Mouse (Mus musculus) heart, adult 8-10 months (tissue): ENCODE data around the gene Mcoln3. TPM values are rescaled to one million over a fixed set of nuclear protein-coding genes. Genes with fewer than 3 reads are reported as not detected.
A peak's percentile ranks its signal among the peaks of the same experiment; 100 is the strongest.

ENCODE experiments used
- DNase-seq: peaks from one replicate; pipeline ENCODE4 v3.0.0; 2022; ENCODE audit warnings: low spot score
- total RNA-seq, 4 experiments: library from RNA; stranded (reverse); gene quantifications; 2 replicates each; pipeline ENCODE4 v1.2.4; 2022

The Mcoln3 gene
- total RNA-seq, 4 experiments from 2014 or later: not detected

DNA sequence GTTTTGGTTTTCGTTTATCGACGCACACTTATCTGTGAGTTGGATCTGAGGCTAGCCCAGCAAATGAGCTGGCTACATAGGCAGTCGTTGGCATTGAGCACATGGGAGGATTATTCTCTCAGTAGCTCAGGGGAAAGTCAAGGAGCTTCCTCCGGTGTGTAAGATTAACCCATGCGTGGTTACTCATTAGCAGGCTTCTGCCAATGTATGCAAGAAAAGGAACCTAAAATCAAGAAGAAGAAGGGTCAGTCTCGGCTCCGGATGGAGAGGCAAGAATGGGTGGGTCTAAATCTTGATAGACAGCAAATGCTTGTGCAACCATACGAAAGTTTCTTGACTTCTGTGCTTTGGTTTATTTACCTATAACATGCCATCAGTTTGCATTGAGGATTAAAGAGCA lies 57.0 kb downstream of the Mcoln3 start:
- no peak for DNase-seq

DNA sequence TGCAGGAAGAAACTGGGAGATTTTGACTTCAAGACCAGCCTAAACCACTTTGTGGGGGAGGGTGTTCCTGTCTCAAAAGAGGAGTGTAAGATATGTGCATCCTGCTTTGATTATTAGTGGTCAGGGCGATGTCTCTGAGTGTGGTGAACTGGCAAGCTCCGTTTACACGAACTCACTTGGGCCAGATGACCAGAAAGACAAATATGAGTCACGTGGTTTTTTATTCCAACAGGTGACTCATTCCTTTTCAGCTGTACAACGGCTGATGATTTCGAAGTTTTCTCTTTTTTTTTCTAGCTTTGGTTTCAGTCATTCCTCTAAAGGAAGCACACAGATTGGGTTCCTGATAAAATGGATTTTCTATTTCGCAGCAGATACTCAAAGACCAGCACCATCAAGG lies 60.0 kb downstream of the Mcoln3 start:
- no peak for DNase-seq

DNA sequence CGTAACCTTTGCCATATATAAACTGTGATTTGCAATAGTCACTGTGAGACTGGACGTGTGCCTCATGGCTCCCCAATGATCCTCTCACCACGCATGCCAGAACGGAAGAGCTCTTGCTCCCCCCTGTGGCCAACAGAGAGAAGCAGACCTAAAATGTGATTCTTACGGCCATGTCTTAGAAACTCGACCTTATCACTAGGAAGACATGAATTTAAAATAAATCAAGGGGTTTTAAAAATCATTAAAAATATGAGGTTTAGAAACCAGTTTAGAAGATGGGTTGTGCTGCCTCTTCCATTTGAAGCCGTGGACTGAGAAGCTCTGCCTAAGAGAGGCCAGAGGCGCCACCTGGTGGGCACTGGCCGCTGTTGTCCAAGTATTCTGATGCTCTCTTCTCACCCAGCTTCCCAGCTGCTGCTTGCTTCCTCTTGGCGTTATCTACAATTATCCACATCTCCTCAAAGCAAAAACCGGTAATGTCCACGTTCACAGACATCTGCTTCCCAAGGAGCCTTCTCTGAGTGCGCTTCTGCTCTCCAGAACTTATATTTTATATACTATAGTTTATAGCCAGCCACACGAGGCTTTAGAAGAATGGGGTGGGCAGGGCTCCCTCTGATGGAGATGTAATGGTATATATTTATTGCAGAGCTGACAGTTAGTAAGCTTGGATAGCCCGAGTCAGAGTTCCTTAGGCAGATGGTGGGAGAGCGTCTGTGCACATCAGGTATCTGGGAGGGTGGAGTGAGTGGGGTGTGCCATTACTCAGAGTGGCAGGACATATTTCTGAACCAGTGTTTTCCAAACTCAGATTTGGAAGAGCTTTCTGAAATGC lies 60.7 kb downstream of the Mcoln3 start:
- DNase-seq: peak; percentile 72

DNA sequence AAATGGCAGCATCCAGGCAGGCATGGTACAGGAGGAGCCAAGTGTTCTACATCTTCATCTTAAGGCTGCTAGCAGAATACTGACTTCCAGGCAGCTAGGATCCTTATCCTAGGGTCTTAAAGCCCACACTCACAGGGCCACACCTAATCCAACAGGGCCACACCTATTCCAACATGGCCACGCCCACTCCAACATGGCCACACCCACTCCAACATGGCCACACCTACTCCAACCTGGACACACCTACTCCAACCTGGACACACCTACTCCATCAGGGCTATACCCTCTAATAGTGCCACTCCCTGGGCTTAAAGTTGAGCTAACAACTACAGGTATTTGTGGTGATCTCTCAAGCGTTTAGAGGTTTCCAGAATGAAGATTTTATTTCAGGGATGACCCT lies 63.1 kb downstream of the Mcoln3 start:
- no peak for DNase-seq

DNA sequence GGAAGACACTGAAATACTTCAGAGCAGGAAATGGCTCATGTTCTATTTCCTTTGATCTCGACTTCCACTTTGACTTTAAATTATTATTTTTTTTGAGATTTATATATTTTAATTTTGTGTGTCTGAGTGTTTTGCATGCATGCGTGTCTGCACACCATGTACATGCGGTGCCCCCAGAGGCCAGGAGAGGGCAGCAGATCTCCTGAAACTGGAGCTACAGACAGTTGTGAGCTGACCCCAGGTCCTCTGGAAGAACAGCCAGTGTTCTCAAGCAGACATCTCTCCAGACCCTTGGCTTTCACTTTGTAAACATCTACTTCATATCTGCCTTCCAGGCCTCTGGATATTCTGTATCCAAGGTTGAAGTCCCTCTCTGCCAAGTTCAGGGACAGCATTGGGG lies 63.7 kb downstream of the Mcoln3 start:
- no peak for DNase-seq

DNA sequence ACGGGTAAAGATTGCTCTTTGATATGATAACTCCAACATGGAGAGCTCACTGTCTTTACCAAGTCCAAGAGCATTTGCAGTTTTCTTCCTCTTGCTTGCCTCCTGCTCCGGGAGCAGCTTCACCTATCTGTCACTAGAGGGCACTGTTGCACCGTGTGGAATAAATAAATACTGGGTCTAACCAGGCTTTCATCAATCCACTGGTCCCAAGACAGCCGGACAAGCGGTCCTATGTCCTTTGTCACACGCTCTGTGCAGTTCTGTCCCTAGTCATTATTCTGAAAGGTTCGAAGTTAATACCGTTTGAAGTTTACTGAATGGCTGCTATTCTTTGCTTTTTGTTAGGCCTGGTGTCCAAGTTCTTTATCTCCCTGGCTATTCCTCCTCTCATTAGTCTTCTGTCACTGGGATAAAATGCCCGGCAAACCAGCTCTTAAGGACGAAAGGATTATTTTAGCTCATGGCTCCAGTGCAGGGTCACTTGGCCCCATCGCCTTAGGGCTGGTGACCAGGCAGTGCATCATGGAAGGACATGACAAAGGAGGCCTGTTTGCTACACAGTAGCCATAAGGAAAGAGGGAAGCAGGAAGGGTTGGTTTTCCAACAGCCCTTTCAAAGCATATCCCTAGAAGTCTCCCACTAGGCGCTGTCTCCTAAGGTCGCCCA lies 67.9 kb downstream of the Mcoln3 start:
- DNase-seq: peak; percentile 42

DNA sequence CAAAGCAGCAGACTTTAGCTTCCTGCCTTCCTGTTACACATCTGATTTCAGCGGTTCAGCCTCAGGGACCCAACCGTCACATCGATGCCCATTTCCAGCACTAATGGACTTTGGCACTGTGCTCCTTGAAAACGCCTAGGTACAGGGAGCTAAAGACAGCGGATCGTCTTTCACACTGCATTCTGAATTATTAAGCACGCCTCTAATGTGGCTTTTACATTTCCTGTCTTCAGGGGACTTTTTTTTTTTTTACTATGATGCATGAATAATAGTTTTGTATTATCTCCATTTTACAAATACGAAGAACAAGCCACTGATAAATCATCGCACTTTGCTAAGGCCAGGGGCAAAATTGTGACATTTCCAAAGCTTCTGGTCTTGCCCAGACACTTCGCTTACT lies 68.8 kb downstream of the Mcoln3 start:
- DNase-seq: no peak

DNA sequence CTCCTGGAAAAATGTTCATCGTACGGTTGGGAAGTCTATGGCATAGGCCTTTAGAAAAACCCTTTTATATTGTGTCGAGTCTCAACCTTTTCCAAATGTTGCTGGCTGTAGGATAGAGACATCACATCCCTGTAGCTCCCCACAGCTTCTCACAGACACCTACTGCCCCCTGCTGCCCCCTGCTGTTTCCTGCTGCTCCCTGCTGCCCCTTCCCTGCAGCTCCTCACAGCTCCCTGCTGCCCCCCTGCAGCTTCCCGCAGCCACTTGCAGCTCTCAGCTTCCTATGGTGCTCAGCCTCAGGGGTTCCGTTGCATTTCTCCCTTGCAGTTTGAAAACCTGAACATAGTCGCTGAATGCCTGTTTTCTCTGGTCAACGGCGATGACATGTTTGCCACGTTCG lies 72.7 kb downstream of the Mcoln3 start:
- DNase-seq: no peak

Other genes with a start within 250 kb of the Mcoln3 start
- 10 to 100 TPM; 14.9 to 17.6 (median 16.5) TPM for gene Bcl10, start 194.6 kb upstream of the Mcoln3 start, total RNA-seq
- gene 2410004B18Rik, start 179.4 kb upstream of the Mcoln3 start, total RNA-seq: 10 to 100 TPM; 13.2 to 21.6 (median 18.0) TPM
- gene Syde2, start 129.6 kb upstream of the Mcoln3 start, total RNA-seq: 10 to 100 TPM; 16.7 to 21.8 (median 19.0) TPM
- not detected for gene Wdr63, start 9.3 kb upstream of the Mcoln3 start, total RNA-seq
- gene Mcoln2, start 32.4 kb downstream of the Mcoln3 start, total RNA-seq: under 1 TPM in 3 of 4 experiments, not detected in 1; 0.12 to 0.30 (median 0.17) TPM
- gene Lpar3, start 103.5 kb downstream of the Mcoln3 start, total RNA-seq: under 1 TPM in 1 of 4 experiments, not detected in 3; 0.24 TPM